Mouse (Mus musculus): ENCODE results near the gene Wdr44. TPM values are rescaled to one million over a fixed set of nuclear protein-coding genes. Genes with fewer than 3 reads are reported as not detected.

The Wdr44 gene
- polyA plus RNA-seq, 1 experiment from 2014 or later, result 4.2 TPM

Other genes with a start within 250 kb of the Wdr44 start
- gene Gm4907, start 189.5 kb downstream of the Wdr44 start, polyA plus RNA-seq (2016; fragmentation: Nextera tagmentation; extraction: Ambion mirVana), result not detected in 2 replicates

Measured in midbrain, embryonic 10.5 days (tissue).